Mouse (Mus musculus) hindbrain, postnatal 0 days (tissue): ENCODE data around the gene Platr17. TPM values are rescaled to one million over a fixed set of nuclear protein-coding genes. Genes with fewer than 3 reads are reported as not detected.
"Not testable (repeated sequence)": the region's sequence is repeated elsewhere in the genome, so short reads cannot be mapped to it uniquely, and the experiment has no call there.

Experiments
- ATAC-seq: fragments of 200-750 bp; cut with Nextera tagmentation; 2 replicates; pipeline ENCODE4 v1.8.0; 2017; ENCODE audit warnings: mild to moderate bottlenecking, moderate TSS enrichment, moderate library complexity
- DNase-seq: peaks from one replicate; pipeline ENCODE4 v3.0.0-alpha.2; 2015; ENCODE audit warnings: low spot score
- H3K27ac ChIP-seq: fragments of 300-500 bp; sonication (generic); 2 replicates; pipeline ENCODE4 v1.5.1; 2014; ENCODE audit warnings: mild to moderate bottlenecking
- H3K27me3 ChIP-seq: fragments of 300-500 bp; sonication (generic); 2 replicates; pipeline ENCODE4 v1.6.1; 2014; ENCODE audit warnings: low read length, mixed read lengths; ENCODE audit not compliant: insufficient read depth
- H3K36me3 ChIP-seq: fragments of 300-500 bp; sonication (generic); 2 replicates; pipeline ENCODE4 v1.6.1; 2014; ENCODE audit warnings: low read length, mixed read lengths; ENCODE audit not compliant: insufficient read depth
- H3K4me1 ChIP-seq: fragments of 300-500 bp; sonication (generic); 2 replicates; pipeline ENCODE4 v1.6.1; 2014; ENCODE audit warnings: antibody characterized with exemption, low read length, mixed read lengths; ENCODE audit not compliant: insufficient read depth
- H3K4me2 ChIP-seq: fragments of 300-500 bp; sonication (generic); 2 replicates; pipeline ENCODE4 v1.6.1; 2014; ENCODE audit warnings: low read depth, mild to moderate bottlenecking, low read length, moderate library complexity, mixed read lengths
- H3K4me3 ChIP-seq: fragments of 300-500 bp; sonication (generic); 2 replicates; pipeline ENCODE4 v1.5.1; 2014; ENCODE audit warnings: low read length
- H3K9ac ChIP-seq: fragments of 300-500 bp; sonication (generic); replicated peaks from 2 replicates; pipeline ENCODE4 v1.6.1; 2014; ENCODE audit warnings: mild to moderate bottlenecking, low read length, moderate library complexity, mixed read lengths
- H3K9me3 ChIP-seq: fragments of 300-500 bp; sonication (generic); 2 replicates; pipeline ENCODE4 v1.6.1; 2016; ENCODE audit warnings: low read length, mixed read lengths
- CTCF ChIP-seq: IDR thresholded peaks from 2 replicates; pipeline ENCODE4 v1.5.1; 2016; ENCODE audit warnings: antibody characterized with exemption, control low read depth, low read depth
- WGBS: fragments of 180-500 bp; shearing (Covaris S2); extraction: QIAGEN DNeasy Blood & Tissue Kit; methylation state at CpG from one replicate; pipeline ENCODE4 v1.1.7; 2014; 5-methylcytosine and 5-hydroxymethylcytosine counted together
- polyA plus RNA-seq: library from polyadenylated mRNA; unstranded; fragments of >200 nt; fragmentation: Nextera tagmentation; extraction: Ambion mirVana; gene quantifications from 2 replicates; pipeline ENCODE4 v1.2.1, GENCODE M21; 2015
- total RNA-seq: library from RNA; depleted of rRNA; stranded (reverse); fragments of >200 nt; gene quantifications from 2 replicates; pipeline ENCODE4 v1.2.3, GENCODE M21; 2014

Platr17 gene
- total and polyA plus RNA-seq, 2 experiments from 2014 or later, result 0.88 TPM; not detected in 1

DNA sequence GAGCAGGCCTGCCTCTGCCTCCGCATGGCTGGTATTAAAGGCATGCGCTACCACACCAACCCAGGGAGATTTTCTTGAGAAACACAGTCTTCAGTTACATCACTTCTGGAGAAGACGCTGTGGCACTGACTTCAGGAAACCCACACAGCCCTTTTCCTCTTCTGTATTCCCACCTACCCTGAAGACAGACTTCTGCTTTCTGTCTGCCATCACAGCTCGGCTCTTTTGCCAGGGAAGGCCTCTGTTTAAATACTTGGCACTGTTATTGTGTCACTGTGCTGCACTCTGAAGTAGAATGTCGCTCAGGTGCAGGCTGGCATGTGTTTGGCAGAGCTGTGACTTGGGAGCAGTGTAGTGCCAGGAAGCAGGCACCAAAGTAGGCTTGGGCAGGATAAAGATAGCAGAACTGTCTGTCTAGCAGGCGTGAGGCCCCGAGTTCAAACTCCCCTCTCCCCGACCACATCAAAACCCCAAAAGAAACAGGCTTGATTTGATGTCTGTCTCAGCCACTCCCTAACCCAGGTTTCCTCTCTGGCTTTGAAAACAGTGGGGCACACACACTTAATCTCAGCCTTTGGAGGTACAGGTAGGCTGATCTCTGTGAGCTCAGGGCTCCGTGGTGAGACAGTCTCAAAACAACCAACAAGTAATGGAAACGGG lies 42.6 kb downstream of the Platr17 start:
- H3K4me3 ChIP-seq, result no peak overlapping the region
- H3K9me3 ChIP-seq, result no peaks in the 10 kb centered on the region
- no peak for TF ChIP-seq CTCF
- no peak overlapping the region for H3K9ac ChIP-seq
- H3K4me1 ChIP-seq, result peaks cover 9% of the 10 kb centered on the region; the same call in 1 of the 2 replicates
- WGBS, result 90% methylated on average over 10 of the region's 10 CpGs
- ATAC-seq (no peak), DNase-seq (no peak)
- H3K4me2 ChIP-seq, result no peak overlapping the region
- no peak overlapping the region for H3K27ac ChIP-seq
- peaks cover 14% of the 10 kb centered on the region for H3K36me3 ChIP-seq
- no peaks in the 10 kb centered on the region for H3K27me3 ChIP-seq

DNA sequence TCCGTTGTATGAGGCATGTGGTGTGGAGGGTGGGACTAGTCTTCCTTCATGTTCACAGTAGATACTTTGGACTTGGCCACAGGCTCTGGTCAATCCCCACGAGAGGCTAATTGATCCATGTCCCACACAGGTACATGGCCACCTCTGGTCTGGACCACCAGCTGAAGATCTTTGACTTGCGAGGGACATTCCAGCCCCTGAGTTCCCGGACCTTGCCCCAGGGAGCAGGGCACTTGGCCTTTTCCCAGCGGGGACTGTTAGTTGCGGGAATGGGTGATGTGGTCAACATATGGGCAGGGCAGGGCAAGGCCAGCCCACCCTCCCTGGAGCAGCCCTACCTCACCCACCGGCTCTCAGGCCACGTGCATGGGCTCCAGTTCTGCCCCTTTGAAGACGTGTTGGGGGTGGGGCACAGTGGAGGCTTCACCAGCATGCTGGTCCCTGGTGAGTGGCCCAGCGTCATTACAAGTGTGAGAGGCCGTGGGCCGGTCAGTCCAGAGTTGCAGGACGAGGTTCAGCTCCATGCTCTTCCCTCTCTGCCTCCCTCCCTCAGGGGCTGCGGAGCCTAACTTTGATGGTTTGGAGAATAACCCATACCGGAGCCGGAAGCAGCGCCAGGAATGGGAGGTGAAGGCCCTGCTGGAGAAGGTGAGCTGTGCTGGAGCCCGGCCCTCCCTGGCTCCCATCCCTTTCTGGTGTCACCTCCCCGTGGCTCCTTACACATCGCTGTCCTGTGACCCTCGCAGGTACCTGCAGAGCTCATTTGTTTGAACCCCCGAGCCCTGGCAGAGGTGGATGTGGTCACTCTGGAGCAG lies 43.4 kb downstream of the Platr17 start:
- H3K4me1 ChIP-seq, result peaks cover 9% of the 10 kb centered on the region; the same call in 1 of the 2 replicates
- no peaks in the 10 kb centered on the region for H3K9me3 ChIP-seq
- TF ChIP-seq CTCF, result no peak
- H3K27ac ChIP-seq, result no peak overlapping the region
- no peak overlapping the region for H3K4me3 ChIP-seq
- DNase-seq (no peak), ATAC-seq (no peak)
- H3K4me2 ChIP-seq, result no peak overlapping the region
- WGBS, result 86% methylated on average over 22 of the region's 22 CpGs
- peaks cover 21% of the 10 kb centered on the region for H3K36me3 ChIP-seq
- no peaks in the 10 kb centered on the region for H3K27me3 ChIP-seq
- no peak overlapping the region for H3K9ac ChIP-seq

DNA sequence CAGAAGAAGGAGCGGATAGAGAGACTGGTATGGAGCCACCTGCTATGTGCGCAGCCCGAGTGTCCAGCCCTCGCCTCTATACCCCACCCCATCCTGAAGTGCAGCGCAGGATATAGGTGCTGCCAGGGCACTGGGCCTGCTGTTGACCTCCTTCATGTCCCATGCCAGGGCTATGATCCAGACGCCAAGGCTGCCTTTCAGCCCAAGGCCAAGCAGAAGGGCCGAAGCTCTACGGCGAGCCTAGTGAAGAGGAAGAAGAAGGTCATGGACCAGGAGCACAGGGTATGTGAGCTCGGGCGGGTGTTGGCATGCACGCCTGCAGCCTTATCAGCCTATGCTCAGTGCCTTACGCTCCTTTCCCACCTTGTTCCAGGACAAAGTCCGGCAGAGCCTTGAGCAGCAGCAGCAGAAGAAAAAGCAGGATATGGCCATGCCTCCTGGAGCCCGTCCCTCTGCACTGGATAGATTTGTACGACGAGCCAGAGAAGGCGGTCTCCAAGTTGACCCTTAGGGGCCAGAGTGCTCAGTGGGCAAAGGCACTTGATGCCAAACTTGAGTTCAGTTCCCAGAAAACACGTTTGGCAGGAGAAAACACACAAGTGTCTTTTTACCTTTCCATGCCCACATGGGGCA lies 44.1 kb downstream of the Platr17 start:
- DNase-seq (no peak), ATAC-seq (no peak)
- Histone ChIP-seq H3K4me1 (peaks cover 10% of the 10 kb centered on the region; the same call in 1 of the 2 replicates), H3K4me2 (no peak overlapping the region), H3K9ac (no peak overlapping the region), H3K27me3 (no peaks in the 10 kb centered on the region), H3K36me3 (peaks cover 20% of the 10 kb centered on the region), H3K27ac (no peak overlapping the region), H3K9me3 (no peaks in the 10 kb centered on the region), H3K4me3 (no peak overlapping the region)
- 87% methylated on average over 19 of the region's 19 CpGs for whole genome bisulfite sequencing
- no peak for TF ChIP-seq CTCF

DNA sequence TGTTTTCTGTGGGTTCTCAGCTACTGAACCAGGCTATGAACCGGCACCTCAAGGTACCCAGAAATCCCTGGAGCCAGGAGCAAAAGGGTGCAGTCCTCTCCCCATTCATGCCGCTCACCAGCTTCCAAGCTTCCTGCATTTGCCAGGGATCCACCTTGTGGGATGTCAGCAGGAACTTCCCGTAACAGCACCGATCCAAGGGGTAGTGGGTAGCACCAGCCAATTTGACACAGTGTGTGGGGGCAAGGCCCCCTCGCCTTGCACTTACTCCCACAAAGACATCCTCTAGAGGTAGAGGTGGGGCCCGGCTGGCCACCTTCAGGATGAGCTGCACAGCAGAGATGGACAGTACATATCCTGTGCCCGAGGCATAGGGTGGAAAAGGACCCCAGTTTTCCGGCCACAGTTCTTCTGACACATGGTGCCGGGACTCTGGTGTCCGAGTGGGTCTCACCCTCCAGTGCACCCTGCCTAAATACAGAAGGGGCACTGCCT lies 45.2 kb downstream of the Platr17 start:
- Histone ChIP-seq H3K36me3 (peaks cover 11% of the 10 kb centered on the region), H3K4me1 (peaks cover 15% of the 10 kb centered on the region; the same call in 1 of the 2 replicates), H3K27ac (peak overlapping the region; percentile 91), H3K4me3 (peak overlapping the region; percentile 50), H3K27me3 (no peaks in the 10 kb centered on the region), H3K4me2 (peak overlapping the region; percentile 89), H3K9me3 (no peaks in the 10 kb centered on the region), H3K9ac (peak overlapping the region; percentile 77)
- WGBS, result 74% methylated on average over 10 of the region's 10 CpGs
- DNase-seq (no peak), ATAC-seq (no peak)
- no peak for TF ChIP-seq CTCF

DNA sequence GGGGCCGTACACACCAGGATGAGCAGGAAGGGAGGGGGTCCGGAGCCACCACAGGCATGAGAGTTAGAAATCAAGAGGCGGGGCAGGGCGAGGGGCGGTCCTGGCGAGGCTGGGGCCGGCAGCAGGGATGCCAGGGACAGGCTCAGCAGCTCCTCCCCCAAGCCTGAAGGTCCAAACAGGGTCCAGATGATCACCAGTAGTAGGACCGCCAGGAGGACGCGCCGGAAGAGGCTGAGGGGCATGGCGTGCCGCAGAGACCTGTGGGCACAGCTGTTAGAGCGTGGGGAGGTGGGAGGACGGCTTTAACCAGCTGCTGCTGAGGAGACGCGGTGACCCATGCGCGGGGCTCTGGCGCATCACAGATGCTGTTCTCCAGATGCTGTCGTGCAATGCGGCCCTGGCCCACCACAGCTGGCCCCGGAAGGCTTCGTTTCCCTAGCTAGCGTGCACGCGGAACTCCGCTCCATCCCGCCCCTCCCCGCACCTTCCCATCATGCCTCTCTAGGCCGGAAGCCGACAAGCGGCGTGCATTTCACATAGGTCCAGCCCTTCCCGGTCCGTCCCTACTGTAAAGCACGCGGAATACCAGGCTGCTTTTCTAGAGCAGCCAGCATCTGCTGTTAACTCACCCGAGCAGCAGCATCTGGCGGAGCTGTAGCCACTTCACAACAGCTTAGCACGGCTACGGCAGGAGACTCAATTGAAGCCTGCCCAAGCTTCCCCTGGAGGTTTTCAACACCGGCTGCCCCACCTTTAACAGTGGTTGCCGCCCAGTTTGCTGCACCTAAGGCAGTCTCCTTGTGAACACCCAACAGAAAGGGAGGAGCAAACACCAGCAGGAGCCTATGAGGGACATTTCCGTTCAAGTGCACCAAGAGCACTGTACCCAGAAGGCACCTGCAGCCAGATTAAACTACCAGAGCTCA lies 46.3 kb downstream of the Platr17 start, which contains the start of gene B3galt4:
B3galt4 (minus strand) TSS at position 468 of the 926 bp plus-strand sequence.
- H3K27me3 ChIP-seq, result no peaks in the 10 kb centered on the region
- H3K36me3 ChIP-seq, result peaks cover 11% of the 10 kb centered on the region
- H3K27ac ChIP-seq, result peak within 1 kb of the TSS; percentile 91
- H3K4me1 ChIP-seq, result peaks cover 15% of the 10 kb centered on the region; the same call in 1 of the 2 replicates
- DNase-seq, result peak; percentile 92
- peak within 1 kb of the TSS; percentile 50 for H3K4me3 ChIP-seq
- peak within 1 kb of the TSS; percentile 89 for H3K4me2 ChIP-seq
- 1% methylated on average over 38 of the region's 45 CpGs for WGBS
- ATAC-seq, result peak; percentile 85
- peak; percentile 36 for TF ChIP-seq CTCF
- no peaks in the 10 kb centered on the region for H3K9me3 ChIP-seq
- H3K9ac ChIP-seq, result peak within 1 kb of the TSS; percentile 77

DNA sequence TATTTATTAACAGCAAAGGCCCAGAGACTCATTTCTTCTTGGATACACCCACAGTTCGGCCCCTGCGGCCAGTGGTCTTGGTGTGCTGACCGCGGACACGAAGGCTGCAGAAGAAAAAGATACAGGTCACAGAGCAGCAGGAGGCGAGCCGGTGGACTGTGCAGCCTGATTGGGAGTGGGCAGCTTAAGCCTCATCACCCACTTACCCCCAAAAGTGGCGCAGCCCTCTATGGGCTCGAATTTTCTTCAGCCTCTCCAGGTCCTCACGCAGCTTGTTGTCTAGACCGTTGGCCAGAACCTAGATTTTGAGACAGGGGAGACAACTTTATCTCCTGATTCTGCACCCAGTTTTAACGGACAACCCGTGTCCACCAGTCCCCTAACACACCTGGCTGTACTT lies 47.1 kb downstream of the Platr17 start:
- Histone ChIP-seq H3K36me3 (peaks cover 11% of the 10 kb centered on the region), H3K4me2 (peak overlapping the region; percentile 89), H3K4me1 (peaks cover 20% of the 10 kb centered on the region)
- not testable (repeated sequence) for H3K4me3 ChIP-seq, H3K9me3 ChIP-seq, DNase-seq, ATAC-seq, H3K27me3 ChIP-seq, H3K27ac ChIP-seq, H3K9ac ChIP-seq
- WGBS, result 77% methylated on average over 13 of the region's 13 CpGs
